19 mouse cellular contexts compared by ENCODE assay signal in genomic region chr3:84664686-84665085, GRCm38 (mm10). TPM values are rescaled to one million over a fixed set of nuclear protein-coding genes. Genes with fewer than 3 reads are reported as not detected.
A peak's percentile ranks its signal among the peaks of the same experiment; 100 is the strongest.
DNase-seq lines count a peak whose midpoint lies in the region; ATAC-seq and TF ChIP-seq lines count a peak whose summit lies in the region.
"Had no signal": no experiment of that assay in that cellular context is flagged by ENCODE, and none has a peak within 500 bp of the region (broad histone marks: within the 10 kb centered on the region; RNA-seq: fewer than 3 reads in every experiment).

No protein-coding gene starts in this region.

- H3K9ac ChIP-seq in hindbrain, postnatal 0 days (replicated peaks; ENCODE audit: low read length): no peak overlapping the region
- no peak overlapping the region for H3K9ac ChIP-seq in hindbrain, embryonic 11.5 days (ENCODE audit: low read depth, low read length)
- H3K9ac ChIP-seq in midbrain, embryonic 16.5 days (ENCODE audit: low read depth, low read length): no peak overlapping the region
- H3K9ac ChIP-seq: embryonic facial prominence, embryonic 12.5 days; heart, embryonic 15.5 days; hindbrain, embryonic 14.5 days had no signal

- TF ChIP-seq CTCF in hindbrain, postnatal 0 days (IDR thresholded peaks at IDR 0.05; ENCODE audit: low read depth): peak; percentile 10; the same call in 1 of the 2 replicates
- peak; percentile 22; the same call in 1 of the 2 replicates for TF ChIP-seq CTCF in E14TG2a.4 (conservative IDR thresholded peaks at IDR 0.05; ENCODE audit: low read length)

- no peak overlapping the region for H3K27ac ChIP-seq in hindbrain, postnatal 0 days
- H3K27ac ChIP-seq in hindbrain, embryonic 11.5 days (ENCODE audit: low read depth, low read length): no peak overlapping the region
- H3K27ac ChIP-seq in midbrain, embryonic 10.5 days (replicated peaks): no peak overlapping the region
- H3K27ac ChIP-seq in midbrain, embryonic 16.5 days (ENCODE audit: low read length): no peak overlapping the region
- H3K27ac ChIP-seq: embryonic facial prominence, embryonic 12.5 days; forebrain, embryonic 15.5 days; heart, embryonic 15.5 days; hindbrain, embryonic 14.5 days had no signal

- no peaks in the 10 kb centered on the region for H3K9me3 ChIP-seq in hindbrain, postnatal 0 days (ENCODE audit: low read length)
- H3K9me3 ChIP-seq in hindbrain, embryonic 11.5 days (ENCODE audit: control insufficient read depth, low read length): no peaks in the 10 kb centered on the region
- no peaks in the 10 kb centered on the region for H3K9me3 ChIP-seq in midbrain, embryonic 10.5 days (replicated peaks)
- no peaks in the 10 kb centered on the region for H3K9me3 ChIP-seq in midbrain, embryonic 16.5 days (replicated peaks; ENCODE audit: control insufficient read depth, low read length, poor library complexity, severe bottlenecking)
- no peaks in the 10 kb centered on the region for H3K9me3 ChIP-seq in E14TG2a.4 (ENCODE audit: low read length)
- H3K9me3 ChIP-seq: embryonic facial prominence, embryonic 12.5 days; forebrain, embryonic 15.5 days; heart, embryonic 15.5 days had no signal

- no peak for ATAC-seq in hindbrain, postnatal 0 days
- ATAC-seq in hindbrain, embryonic 11.5 days (ENCODE audit: low FRiP score): no peak
- ATAC-seq in midbrain, embryonic 16.5 days: no peak

- H3K27me3 ChIP-seq in hindbrain, postnatal 0 days (ENCODE audit: insufficient read depth, low read length): no peaks in the 10 kb centered on the region; the same call in 1 of the 2 replicates
- H3K27me3 ChIP-seq in hindbrain, embryonic 11.5 days (ENCODE audit: control insufficient read depth, insufficient read depth, low read length): peaks cover 5% of the 10 kb centered on the region; the same call in 1 of the 2 replicates
- H3K27me3 ChIP-seq in midbrain, embryonic 10.5 days (ENCODE audit: low read depth, poor library complexity, severe bottlenecking): peaks cover 90% of the 10 kb centered on the region
- peaks cover 34% of the 10 kb centered on the region for H3K27me3 ChIP-seq in midbrain, embryonic 16.5 days (ENCODE audit: control insufficient read depth, insufficient read depth, low read depth, low read length)
- H3K27me3 ChIP-seq in E14TG2a.4 (ENCODE audit: insufficient read depth, low read length): peaks cover 12% of the 10 kb centered on the region

- no peak for DNase-seq in hindbrain, postnatal 0 days (ENCODE audit: low spot score)
- no peak for DNase-seq in hindbrain, embryonic 11.5 days (ENCODE audit: low spot score)
- DNase-seq in midbrain, embryonic 10.5 days (ENCODE audit: low spot score): no peak
- peak; percentile 62 for DNase-seq in ZHBTc4 (ENCODE audit: low read depth, low spot score)
- DNase-seq in cerebellum, adult 9-11 months: no peak
- DNase-seq in urinary bladder, adult 18-20 months (ENCODE audit: low spot score in 2 of 2): no peak
- DNase-seq: adrenal gland, adult 2 months; adrenal gland, postnatal 25 days; cerebellum, adult 8-10 months; cerebellum, postnatal 25 days; gastrocnemius, postnatal 36 days; heart, adult 18-20 months; heart, postnatal 14 days had no signal

- no peaks in the 10 kb centered on the region for H3K36me3 ChIP-seq in hindbrain, postnatal 0 days (ENCODE audit: insufficient read depth, low read length)
- no peaks in the 10 kb centered on the region for H3K36me3 ChIP-seq in hindbrain, embryonic 11.5 days (ENCODE audit: control insufficient read depth, insufficient read depth, low read length)
- H3K36me3 ChIP-seq in midbrain, embryonic 10.5 days: no peaks in the 10 kb centered on the region
- no peaks in the 10 kb centered on the region for H3K36me3 ChIP-seq in midbrain, embryonic 16.5 days (ENCODE audit: control insufficient read depth, insufficient read depth, low read length)
- H3K36me3 ChIP-seq in E14TG2a.4 (ENCODE audit: insufficient read depth, low read length): peaks cover 12% of the 10 kb centered on the region
- H3K36me3 ChIP-seq: embryonic facial prominence, embryonic 12.5 days; forebrain, embryonic 15.5 days; heart, embryonic 15.5 days had no signal

- H3K4me2 ChIP-seq in hindbrain, postnatal 0 days (ENCODE audit: low read depth, low read length): no peak overlapping the region
- no peak overlapping the region for H3K4me2 ChIP-seq in hindbrain, embryonic 11.5 days (replicated peaks; ENCODE audit: low read depth, low read length)
- H3K4me2 ChIP-seq in midbrain, embryonic 16.5 days (ENCODE audit: low read length): no peak overlapping the region

- 76% methylated on average over 8 of the region's 8 CpGs for WGBS in hindbrain, postnatal 0 days
- WGBS in hindbrain, embryonic 11.5 days: 69% methylated on average over 8 of the region's 8 CpGs
- WGBS in midbrain, embryonic 10.5 days: 63% methylated on average over 8 of the region's 8 CpGs
- WGBS in midbrain, embryonic 16.5 days: 66% methylated on average over 8 of the region's 8 CpGs

- H3K4me1 ChIP-seq in hindbrain, postnatal 0 days (ENCODE audit: insufficient read depth, low read length): 0 out of 2 replicates have a peak, but pooled peaks cover 3% of the 10 kb centered on the region
- H3K4me1 ChIP-seq in hindbrain, embryonic 11.5 days (replicated peaks; ENCODE audit: control insufficient read depth, insufficient read depth, low read length): 0 out of 2 replicates have a peak, but pooled peaks cover 3% of the 10 kb centered on the region
- H3K4me1 ChIP-seq in midbrain, embryonic 10.5 days: peaks cover 29% of the 10 kb centered on the region
- H3K4me1 ChIP-seq in midbrain, embryonic 16.5 days (ENCODE audit: control insufficient read depth, insufficient read depth, low read length): peaks cover 10% of the 10 kb centered on the region
- peaks cover 59% of the 10 kb centered on the region for H3K4me1 ChIP-seq in E14TG2a.4 (replicated peaks; ENCODE audit: low read depth, low read length)

- H3K4me3 ChIP-seq in hindbrain, postnatal 0 days (ENCODE audit: low read length): no peak overlapping the region
- H3K4me3 ChIP-seq in hindbrain, embryonic 11.5 days (ENCODE audit: low read depth, low read length): no peak overlapping the region
- H3K4me3 ChIP-seq in midbrain, embryonic 10.5 days: 0 out of 2 replicates have a peak overlapping the region, but pooled peaks have one; percentile 50
- no peak overlapping the region for H3K4me3 ChIP-seq in midbrain, embryonic 16.5 days (ENCODE audit: low read depth, low read length)
- H3K4me3 ChIP-seq in E14TG2a.4 (replicated peaks; ENCODE audit: low read length): peak overlapping the region; percentile 41; the same call in 1 of the 2 replicates

RNA-seq across cellular contexts. Expression of gene Tmem154, which starts 1.3 kb away (rescaled TPM):
- 0.37 and 0.90 TPM in 2 replicates for total RNA-seq in hindbrain, postnatal 0 days (2014; rRNA removed)
- polyA plus RNA-seq in hindbrain, postnatal 0 days (2015; fragmentation: Nextera tagmentation; extraction: Ambion mirVana): 0.89 and 1.00 TPM in 2 replicates
- 0.32 and 0.61 TPM in 2 replicates for polyA plus RNA-seq in hindbrain, embryonic 11.5 days (2014; fragmentation: Nextera tagmentation; extraction: Ambion mirVana)
- 0.25 and 0.29 TPM in 2 replicates for polyA plus RNA-seq in midbrain, embryonic 10.5 days (2016; fragmentation: Nextera tagmentation; extraction: Ambion mirVana)
- 0.87 and 1.3 TPM in 2 replicates for polyA plus RNA-seq in midbrain, embryonic 16.5 days (2015; fragmentation: Nextera tagmentation; extraction: Ambion mirVana)

Comparison
In these comparisons a context has a peak if more than half of its experiments do, and no peak if none do; other contexts are left out.
1. H3K4me3 ChIP-seq: peak in midbrain, embryonic 10.5 days (single experiment) and E14TG2a.4 (single experiment); none in hindbrain, postnatal 0 days (single experiment), hindbrain, embryonic 11.5 days (single experiment) and midbrain, embryonic 16.5 days (single experiment).